Mouse (Mus musculus) lung, adult 10 weeks (tissue): ENCODE data around the gene Cdk19. TPM values are rescaled to one million over a fixed set of nuclear protein-coding genes. Genes with fewer than 3 reads are reported as not detected.

Experiments used
- polyA plus RNA-seq: library from polyadenylated mRNA; stranded (reverse); fragments of 350-450 nt; fragmentation: Illumina TruSeq; extraction: RNeasy Lipid Tissue Mini Kit (QIAGEN cat#74804); gene quantifications from one replicate; pipeline ENCODE4 v1.2.3, GENCODE M21; 2014; ENCODE audit warnings: low read depth, low replicate concordance; ENCODE audit not compliant: insufficient read depth

Cdk19 gene
- 12.3 TPM for polyA plus RNA-seq

DNA sequence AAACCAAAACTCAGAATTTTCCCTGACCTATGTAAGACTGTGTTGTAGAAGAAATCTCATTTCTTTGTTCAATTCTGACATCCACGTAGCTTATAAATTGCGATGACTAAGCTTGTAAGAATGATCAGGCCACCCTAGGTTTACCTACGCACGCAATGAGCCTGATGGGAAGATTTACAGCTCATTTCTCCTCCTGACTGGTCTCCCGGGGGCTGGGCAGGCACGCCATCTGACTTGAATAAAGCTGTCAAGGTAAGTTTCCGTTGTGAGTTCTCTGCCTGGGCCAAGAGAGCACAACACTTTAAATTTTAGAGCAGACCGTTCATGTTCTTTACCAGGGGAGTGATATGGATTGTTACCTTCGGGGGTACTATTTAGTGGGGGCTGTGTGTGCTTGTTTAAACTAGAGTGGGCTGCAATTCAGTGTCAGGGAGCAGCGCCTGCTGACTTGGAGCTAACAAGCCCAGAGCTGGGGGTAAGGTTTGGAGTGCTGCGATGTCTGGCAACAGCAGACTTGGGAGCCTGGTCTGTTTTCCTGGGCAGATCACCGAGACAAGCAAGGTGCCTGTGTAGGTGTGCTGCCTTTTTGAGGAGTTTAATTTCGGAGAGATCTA, at the start of gene Cdk19:
Gene Cdk19, plus strand, starts transcription at position 214 of the 614 bp plus-strand sequence.

DNA sequence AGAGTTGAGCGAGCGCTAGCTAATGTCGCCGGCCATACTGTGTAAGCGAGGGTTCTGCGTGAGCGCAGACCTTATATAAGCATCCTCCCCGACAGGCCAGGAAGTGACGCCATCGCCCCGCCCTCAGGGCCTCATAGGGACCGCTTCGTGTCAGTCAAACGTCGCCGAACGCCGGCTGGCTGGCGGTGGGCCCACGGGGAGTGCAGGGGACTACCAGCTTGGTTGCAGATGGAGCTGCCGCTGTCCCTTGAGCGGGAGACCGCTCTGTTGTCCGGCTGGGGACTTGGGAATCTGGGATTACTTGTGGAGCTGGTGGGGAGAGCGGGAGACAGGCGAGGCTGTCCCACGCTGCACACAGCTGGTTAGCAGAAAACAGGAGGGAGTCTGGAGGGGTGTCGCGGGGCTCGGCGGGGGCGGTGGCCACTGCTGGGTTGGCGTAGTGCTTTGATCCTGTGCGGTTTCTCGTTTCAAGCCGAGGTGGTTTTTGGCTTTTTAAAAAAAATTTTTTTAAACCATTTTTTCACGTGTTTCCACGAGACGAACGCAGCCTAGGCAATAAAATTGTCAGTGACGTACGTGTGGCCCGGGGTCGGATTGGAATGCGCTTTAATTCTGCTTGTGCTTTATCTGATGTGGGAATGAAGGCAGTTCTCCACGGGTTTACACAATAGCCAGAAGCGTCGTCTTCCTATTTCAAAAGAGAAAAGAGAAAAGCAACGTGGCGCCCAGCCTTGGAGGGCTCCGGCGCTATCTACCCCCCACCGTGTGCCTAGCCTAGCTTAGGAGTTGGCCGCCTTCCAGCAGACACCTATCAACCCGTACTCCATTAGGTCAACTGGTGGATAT, 37.0 kb upstream of the Cdk19 start, which contains the start of gene Amd1:
Gene Amd1, minus strand, starts transcription at position 47 of the 846 bp plus-strand sequence.

Other genes starting within 250 kb of the Cdk19 start
- gene Slc16a10, start 197.3 kb upstream of the Cdk19 start, polyA plus RNA-seq, result 5.3 TPM
- gene Rpf2, start 92.5 kb upstream of the Cdk19 start, polyA plus RNA-seq, result 14.1 TPM
- gene Gtf3c6, start 81.5 kb upstream of the Cdk19 start, polyA plus RNA-seq, result 40.5 TPM
- gene Amd1, start 37.4 kb upstream of the Cdk19 start, polyA plus RNA-seq, result 46.0 TPM
- gene Slc22a16, start 230.8 kb downstream of the Cdk19 start, polyA plus RNA-seq, result not detected